Mouse (Mus musculus): ENCODE measurements around the gene Pim3.

GRCm38 (mm10) chr15:88877021-88877400 is 15.0 kb downstream of the Pim3 start:
- TF ChIP-seq CTCF (conservative IDR thresholded peaks at IDR 0.05; ENCODE audit: insufficient read depth, insufficient read length, low read depth, low read length) (no peak), POLR2A (IDR thresholded peaks at IDR 0.05; ENCODE audit: low read depth, low read length) (no peak)
